Mouse (Mus musculus) midbrain, embryonic 11.5 days (tissue): ENCODE data around the gene Slc30a4. TPM values are rescaled to one million over a fixed set of nuclear protein-coding genes. Genes with fewer than 3 reads are reported as not detected.

ENCODE experiments used
- ATAC-seq: fragments of 200-750 bp; cut with Nextera tagmentation; 2 replicates; pipeline ENCODE4 v1.8.0; 2017; ENCODE audit warnings: moderate TSS enrichment, moderate library complexity; ENCODE audit not compliant: low FRiP score
- DNase-seq: peaks from one replicate; pipeline ENCODE4 v3.0.0; 2015; ENCODE audit warnings: low spot score; ENCODE audit errors: missing footprints
- H3K27ac ChIP-seq: fragments of 300-500 bp; sonication (generic); 2 replicates; pipeline ENCODE4 v1.5.1; 2014; ENCODE audit warnings: low read depth, low read length
- H3K27me3 ChIP-seq: fragments of 300-500 bp; sonication (generic); 2 replicates; pipeline ENCODE4 v1.6.1; 2014; ENCODE audit warnings: mild to moderate bottlenecking, low read length, moderate library complexity, mixed read lengths; ENCODE audit not compliant: control insufficient read depth, insufficient read depth
- H3K36me3 ChIP-seq: fragments of 300-500 bp; sonication (generic); 2 replicates; pipeline ENCODE4 v1.6.1; 2014; ENCODE audit warnings: mild to moderate bottlenecking, low read length, moderate library complexity, mixed read lengths; ENCODE audit not compliant: control insufficient read depth, insufficient read depth
- H3K4me1 ChIP-seq: fragments of 300-500 bp; sonication (generic); 2 replicates; pipeline ENCODE4 v1.6.1; 2014; ENCODE audit warnings: low read length; ENCODE audit not compliant: control insufficient read depth, insufficient read depth
- H3K4me2 ChIP-seq: fragments of 300-500 bp; sonication (generic); 2 replicates; pipeline ENCODE4 v1.6.1; 2014; ENCODE audit warnings: mild to moderate bottlenecking, moderate library complexity
- H3K4me3 ChIP-seq: fragments of 300-500 bp; sonication (generic); 2 replicates; pipeline ENCODE4 v1.5.1; 2014; ENCODE audit warnings: low read depth, low read length
- H3K9ac ChIP-seq: fragments of 300-500 bp; sonication (generic); 2 replicates; pipeline ENCODE4 v1.6.1; 2014; ENCODE audit warnings: low read length
- H3K9me3 ChIP-seq: fragments of 300-500 bp; sonication (generic); 2 replicates; pipeline ENCODE4 v1.6.1; 2016; ENCODE audit warnings: low read length; ENCODE audit not compliant: control insufficient read depth
- WGBS: fragments of 180-500 bp; shearing (Covaris S2); extraction: QIAGEN DNeasy Blood & Tissue Kit; methylation state at CpG from one replicate; pipeline ENCODE4 v1.1.7; 2014; 5-methylcytosine and 5-hydroxymethylcytosine counted together
- polyA plus RNA-seq: library from polyadenylated mRNA; unstranded; fragments of >200 nt; fragmentation: Nextera tagmentation; extraction: Ambion mirVana; gene quantifications from 2 replicates; pipeline ENCODE4 v1.2.1, GENCODE M21; 2014

Slc30a4 gene
- polyA plus RNA-seq, 1 experiment from 2014 or later, result 7.5 TPM

DNA sequence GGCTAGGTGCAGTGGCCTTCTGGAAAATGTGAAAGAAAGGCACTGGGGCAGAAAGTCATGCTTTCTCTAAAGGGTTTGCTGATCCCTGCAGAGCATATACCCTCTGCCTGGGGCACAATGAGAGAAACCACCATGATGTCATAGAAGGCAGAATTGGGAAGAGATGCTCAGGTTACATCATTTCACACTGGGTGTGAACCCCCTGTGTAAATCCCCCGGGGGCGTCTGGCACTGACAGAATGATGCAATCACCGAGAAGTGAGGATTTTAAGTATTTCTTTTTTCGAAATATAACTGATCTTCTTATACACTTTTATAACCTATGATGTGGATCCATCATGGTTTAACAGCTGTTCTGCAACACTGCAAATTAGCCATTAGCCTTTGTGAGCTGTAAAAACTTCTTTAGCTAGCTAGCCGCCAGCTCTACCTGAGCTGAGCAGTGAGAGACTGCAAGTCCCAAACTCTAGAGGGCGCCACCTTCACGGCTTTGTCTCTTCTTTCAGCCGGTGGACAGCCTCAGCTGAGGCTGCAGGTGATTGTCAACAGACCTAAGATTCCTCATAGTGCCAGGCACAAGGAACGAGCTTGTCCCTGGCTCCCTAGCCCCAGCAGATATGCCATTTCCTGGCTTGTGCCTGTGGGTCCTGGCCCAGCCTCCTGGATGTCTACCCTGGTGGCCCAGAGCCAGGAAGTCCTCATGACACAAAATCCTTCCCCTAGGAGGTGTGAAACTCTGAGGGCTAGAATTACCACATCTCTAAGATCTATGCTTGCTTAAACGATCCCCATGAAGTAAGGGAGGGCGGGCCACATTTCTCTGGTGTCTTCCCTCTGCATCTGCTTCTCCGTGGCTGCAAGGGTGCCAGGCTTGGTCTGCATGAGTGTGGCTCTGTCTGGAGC, 36.2 kb downstream of the Slc30a4 start:
- DNase-seq, result no peak
- no peaks in the 10 kb centered on the region for H3K36me3 ChIP-seq
- 55% methylated on average over 12 of the region's 12 CpGs for WGBS
- no peaks in the 10 kb centered on the region for H3K4me1 ChIP-seq
- no peaks in the 10 kb centered on the region for H3K27me3 ChIP-seq
- H3K9me3 ChIP-seq, result no peaks in the 10 kb centered on the region
- no peak overlapping the region for H3K4me2 ChIP-seq
- H3K9ac ChIP-seq, result no peak overlapping the region
- ATAC-seq, result no peak
- no peak overlapping the region for H3K4me3 ChIP-seq
- no peak overlapping the region for H3K27ac ChIP-seq

DNA sequence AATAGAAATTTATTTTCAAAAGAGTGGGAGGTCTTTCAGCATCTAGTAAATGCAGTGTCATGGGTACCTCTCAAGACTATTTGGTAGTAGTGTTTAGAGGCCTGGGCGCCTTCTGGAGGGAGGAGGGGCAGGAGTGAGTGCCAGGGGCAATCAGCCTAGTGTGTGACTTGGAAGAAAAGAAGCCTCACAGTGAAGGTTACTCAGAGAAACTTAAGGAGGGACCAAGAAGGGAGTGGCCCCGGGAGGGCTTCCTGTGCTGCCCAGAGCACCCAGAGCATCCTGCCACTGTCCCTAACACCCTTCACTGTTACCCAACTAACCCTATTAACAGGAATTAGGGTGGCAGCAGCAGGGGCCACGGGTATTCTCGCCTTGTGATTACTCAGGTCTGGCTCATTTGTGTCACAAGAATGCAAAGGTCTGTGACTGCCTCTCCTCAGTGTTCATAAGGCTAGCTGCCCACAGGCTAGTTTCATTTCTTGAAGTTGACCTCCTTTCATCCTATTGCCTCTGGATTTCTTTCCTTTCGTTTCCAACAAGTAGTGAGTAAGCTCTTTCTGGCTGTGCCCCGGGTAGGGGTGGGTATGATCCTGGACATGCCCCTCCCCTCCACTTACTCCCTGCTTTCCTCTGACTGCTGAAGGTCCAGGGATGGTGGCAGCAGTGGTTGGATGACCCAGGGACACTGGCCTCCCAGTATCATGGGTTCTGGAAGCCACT, 37.0 kb downstream of the Slc30a4 start:
- ATAC-seq, result no peak

DNA sequence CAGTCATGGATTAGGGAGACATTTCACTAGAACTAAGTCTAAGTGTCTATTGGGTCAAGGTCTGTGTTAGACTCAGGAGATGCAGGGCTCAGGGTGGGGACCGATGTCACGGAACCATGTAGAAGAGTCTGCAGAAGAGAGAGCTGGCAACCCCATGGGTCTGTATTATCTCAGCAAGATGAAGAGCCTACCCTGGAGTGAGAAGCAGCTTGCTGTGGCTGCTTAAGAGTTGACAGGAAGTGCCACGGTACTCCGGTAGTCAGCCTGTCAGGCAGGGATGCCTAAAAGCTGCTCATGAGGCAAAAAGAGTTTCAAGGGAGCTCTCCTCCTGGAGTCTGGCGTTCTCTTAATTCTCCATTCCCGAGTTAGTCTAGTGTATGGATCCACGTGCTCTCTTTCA, 42.6 kb downstream of the Slc30a4 start:
- Histone ChIP-seq H3K27me3 (no peaks in the 10 kb centered on the region), H3K4me2 (no peak overlapping the region), H3K4me1 (no peaks in the 10 kb centered on the region), H3K9me3 (no peaks in the 10 kb centered on the region), H3K9ac (no peak overlapping the region), H3K27ac (no peak overlapping the region), H3K36me3 (no peaks in the 10 kb centered on the region), H3K4me3 (no peak overlapping the region)
- DNase-seq, result no peak
- WGBS, result 84% methylated on average over 7 of the region's 7 CpGs
- no peak for ATAC-seq

More for the DNA sequence above, 37.0 kb downstream of the Slc30a4 start:
- Histone ChIP-seq H3K4me3 (no peak overlapping the region), H3K36me3 (no peaks in the 10 kb centered on the region), H3K4me2 (no peak overlapping the region), H3K4me1 (no peaks in the 10 kb centered on the region), H3K9ac (no peak overlapping the region), H3K9me3 (no peaks in the 10 kb centered on the region), H3K27me3 (no peaks in the 10 kb centered on the region), H3K27ac (no peak overlapping the region)
- no peak for DNase-seq
- WGBS, result 56% methylated on average over 6 of the region's 6 CpGs

DNA sequence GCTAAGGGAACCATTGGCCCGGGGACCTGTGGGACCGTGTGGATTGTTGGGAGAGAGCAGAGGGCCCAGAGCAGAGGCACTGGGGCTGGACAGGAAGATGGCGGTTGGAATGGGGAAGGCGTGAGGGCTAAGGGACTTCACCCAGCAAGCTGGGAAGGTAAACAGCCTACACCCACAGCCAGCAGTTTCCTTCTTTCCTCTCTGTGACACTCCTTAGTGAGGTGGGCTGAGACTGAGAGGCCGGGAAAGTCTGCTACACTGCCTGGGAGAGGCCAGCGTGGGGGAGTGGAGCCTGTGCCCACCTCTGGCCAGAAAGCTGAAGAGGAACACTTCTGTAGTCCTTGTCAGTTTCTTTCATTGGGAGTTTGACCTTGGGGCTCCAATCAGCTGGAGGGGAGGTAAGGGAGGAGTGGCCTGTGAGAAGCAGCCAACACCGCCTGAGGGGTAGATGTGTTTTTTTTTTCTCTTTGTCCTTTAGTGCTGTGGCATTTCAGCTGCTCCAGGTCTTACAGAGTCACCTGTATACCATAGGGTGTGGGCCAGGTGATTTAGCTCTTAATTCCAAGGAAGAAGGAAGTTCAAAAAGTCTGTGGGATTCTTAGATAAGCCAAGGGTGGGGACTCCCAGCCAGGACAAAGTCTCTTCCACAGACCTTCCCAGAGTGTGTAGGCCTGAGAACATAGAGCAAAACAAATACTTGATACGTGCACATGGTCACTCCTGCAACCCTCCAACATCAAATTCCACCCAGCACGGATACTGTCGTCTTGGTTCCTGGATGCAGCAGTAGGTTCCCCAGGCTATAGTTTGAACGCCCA, 44.5 kb downstream of the Slc30a4 start:
- no peak for DNase-seq
- no peak for ATAC-seq
- no peaks in the 10 kb centered on the region for H3K27me3 ChIP-seq
- H3K4me1 ChIP-seq, result no peaks in the 10 kb centered on the region
- no peaks in the 10 kb centered on the region for H3K36me3 ChIP-seq
- H3K27ac ChIP-seq, result no peak overlapping the region
- no peak overlapping the region for H3K9ac ChIP-seq
- WGBS, result 87% methylated on average over 11 of the region's 11 CpGs
- no peak overlapping the region for H3K4me2 ChIP-seq
- H3K4me3 ChIP-seq, result no peak overlapping the region
- H3K9me3 ChIP-seq, result no peaks in the 10 kb centered on the region

DNA sequence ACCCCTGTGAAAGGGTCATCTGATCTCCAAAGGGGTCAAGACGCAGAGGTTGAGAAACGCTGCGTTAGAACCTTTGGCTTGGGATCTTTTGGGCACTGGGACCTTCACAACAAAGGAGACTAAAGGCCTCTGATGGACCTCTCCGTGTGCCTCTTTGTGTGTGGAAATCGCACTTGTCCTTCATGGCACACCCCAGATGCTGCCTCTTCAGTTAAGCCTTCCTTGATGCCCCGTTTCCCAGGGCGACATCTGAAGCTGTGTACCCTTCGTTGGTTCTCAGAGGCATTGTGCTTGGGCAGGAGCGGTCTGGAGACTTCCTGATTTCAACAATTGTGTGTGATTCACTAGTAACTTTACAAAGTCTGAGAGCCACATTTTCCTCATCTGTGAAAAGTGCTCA, 45.7 kb downstream of the Slc30a4 start:
- Histone ChIP-seq H3K27me3 (no peaks in the 10 kb centered on the region), H3K4me3 (no peak overlapping the region), H3K27ac (no peak overlapping the region), H3K4me2 (no peak overlapping the region), H3K9ac (no peak overlapping the region), H3K4me1 (no peaks in the 10 kb centered on the region), H3K9me3 (no peaks in the 10 kb centered on the region), H3K36me3 (no peaks in the 10 kb centered on the region)
- WGBS, result 61% methylated on average over 9 of the region's 9 CpGs
- no peak for ATAC-seq
- DNase-seq, result no peak

DNA sequence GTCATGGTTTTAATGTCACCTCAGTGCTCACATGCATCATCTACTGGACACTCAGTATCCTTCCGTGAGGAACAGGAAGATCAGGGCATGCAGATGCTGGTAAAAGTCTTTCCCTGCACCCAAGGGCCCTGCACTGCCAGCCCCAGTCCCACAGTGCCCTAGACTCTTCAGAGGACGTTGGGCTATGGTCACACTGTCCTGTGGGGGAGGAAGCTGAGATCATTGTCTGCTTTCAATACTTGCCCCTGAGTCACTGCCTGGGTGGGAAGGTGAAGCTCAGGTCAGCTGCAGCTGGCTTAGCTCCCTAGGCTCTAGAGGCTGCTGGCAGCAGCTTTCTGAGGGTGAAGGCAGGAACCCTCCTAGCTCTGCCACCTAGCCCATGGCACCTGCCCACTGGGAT, 46.4 kb downstream of the Slc30a4 start:
- H3K4me2 ChIP-seq, result no peak overlapping the region
- DNase-seq (no peak), ATAC-seq (no peak)
- no peaks in the 10 kb centered on the region for H3K36me3 ChIP-seq
- 80% methylated on average over 2 of the region's 2 CpGs for WGBS
- no peak overlapping the region for H3K27ac ChIP-seq
- H3K9ac ChIP-seq, result no peak overlapping the region
- no peaks in the 10 kb centered on the region for H3K4me1 ChIP-seq
- no peaks in the 10 kb centered on the region for H3K9me3 ChIP-seq
- no peak overlapping the region for H3K4me3 ChIP-seq
- no peaks in the 10 kb centered on the region for H3K27me3 ChIP-seq

DNA sequence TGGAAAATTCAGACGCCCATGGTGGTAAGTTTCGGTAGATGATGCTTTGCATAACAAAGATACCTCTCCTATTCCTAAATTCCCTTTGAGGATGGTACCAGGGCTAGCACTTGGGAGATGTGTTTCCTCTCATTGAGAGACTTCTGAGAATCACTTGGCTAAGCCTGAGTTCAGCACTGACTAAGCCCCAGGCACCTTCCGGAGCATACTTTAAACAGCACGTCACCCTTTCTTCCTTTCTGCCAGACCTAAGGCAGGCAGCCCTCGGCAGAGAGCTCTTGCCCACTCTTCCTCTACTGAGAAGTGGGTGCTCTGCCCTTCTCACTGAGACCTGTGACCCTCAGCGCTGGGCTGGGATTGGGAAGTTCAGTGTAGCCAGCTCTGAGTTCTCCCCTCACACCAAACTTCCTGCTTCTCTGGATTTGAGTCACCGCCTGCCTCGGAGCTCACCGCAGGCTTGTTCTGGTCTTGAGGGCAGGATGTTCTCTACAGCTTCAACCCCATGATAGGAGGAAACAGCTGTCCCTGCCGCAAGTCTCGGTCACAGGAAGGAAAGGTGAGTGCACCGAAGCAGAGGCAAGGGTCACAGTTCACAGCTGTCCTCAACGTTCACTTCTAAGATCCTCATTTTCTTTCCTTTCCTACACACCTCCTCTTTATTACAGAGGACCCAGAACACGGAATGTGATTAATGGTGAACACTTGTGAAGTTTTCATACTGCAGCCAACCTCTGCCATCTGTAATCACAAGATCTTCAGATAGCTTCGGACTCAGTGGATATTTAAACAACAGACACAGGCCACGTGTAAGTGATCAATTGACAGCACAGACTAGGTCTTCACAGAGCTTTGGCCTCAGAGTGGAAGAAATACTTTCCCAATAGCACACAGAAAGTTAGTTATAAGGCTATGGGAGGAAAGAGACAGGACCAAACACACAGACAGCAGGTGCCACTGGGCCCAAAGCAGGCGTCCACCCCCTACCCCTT, 50.1 kb downstream of the Slc30a4 start:
- H3K27me3 ChIP-seq, result no peaks in the 10 kb centered on the region
- H3K36me3 ChIP-seq, result no peaks in the 10 kb centered on the region
- DNase-seq (peak; percentile 28), ATAC-seq (no peak)
- H3K4me2 ChIP-seq, result no peak overlapping the region
- 76% methylated on average over 17 of the region's 17 CpGs for WGBS
- no peaks in the 10 kb centered on the region for H3K4me1 ChIP-seq
- H3K27ac ChIP-seq, result no peak overlapping the region
- H3K9ac ChIP-seq, result no peak overlapping the region
- no peaks in the 10 kb centered on the region for H3K9me3 ChIP-seq
- no peak overlapping the region for H3K4me3 ChIP-seq

DNA sequence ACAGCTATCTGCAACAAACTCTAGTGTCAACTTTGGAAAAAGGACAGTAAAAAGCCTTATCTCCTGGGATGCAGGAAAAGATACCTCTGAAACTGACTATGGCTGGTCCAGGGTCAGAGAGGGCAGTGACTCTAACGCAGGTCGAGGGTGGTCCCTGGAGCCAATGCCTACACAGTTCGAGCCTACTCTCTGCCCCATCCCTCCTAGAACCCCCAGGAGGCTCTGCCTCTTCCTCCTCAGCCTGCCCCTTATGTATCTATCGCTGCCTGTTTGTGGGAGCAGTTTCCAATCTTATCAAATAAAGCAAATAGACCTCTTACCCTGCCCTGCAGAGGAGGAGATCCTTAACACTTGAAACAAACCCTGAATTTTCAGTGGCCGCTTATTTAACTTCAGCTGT, 63.8 kb downstream of the Slc30a4 start:
- Histone ChIP-seq H3K4me1 (no peaks in the 10 kb centered on the region), H3K36me3 (no peaks in the 10 kb centered on the region), H3K9me3 (no peaks in the 10 kb centered on the region), H3K27me3 (peaks cover 7% of the 10 kb centered on the region), H3K4me2 (no peak overlapping the region), H3K9ac (no peak overlapping the region), H3K27ac (no peak overlapping the region), H3K4me3 (no peak overlapping the region)
- ATAC-seq (no peak), DNase-seq (peak; percentile 44)
- 39% methylated on average over 5 of the region's 5 CpGs for WGBS
